Mouse (Mus musculus) C2C12 (cell line): Measurements from ENCODE around the gene Kcnj2.

Source experiments
- CEBPB ChIP-seq: IDR thresholded peaks from one replicate; pipeline ENCODE4 v1.6.1; 2011; ENCODE audit warnings: low read depth, mild to moderate bottlenecking, control low read depth, moderate library complexity
- CTCF ChIP-seq: IDR thresholded peaks from one replicate; pipeline ENCODE4 v1.5.1; 2011; ENCODE audit not compliant: control insufficient read depth, insufficient read depth, insufficient read length
- MAX ChIP-seq: IDR thresholded peaks from one replicate; pipeline ENCODE4 v1.6.1; 2011; ENCODE audit warnings: mild to moderate bottlenecking, control low read depth
- MYOD1 ChIP-seq: IDR thresholded peaks from one replicate; pipeline ENCODE4 v1.6.1; 2011; ENCODE audit warnings: low read depth; ENCODE audit not compliant: control insufficient read depth, insufficient read length
- MYOG ChIP-seq: IDR thresholded peaks from one replicate; pipeline ENCODE4 v1.6.1; 2011; ENCODE audit not compliant: control insufficient read depth, insufficient read length; ENCODE audit errors: extremely low read depth
- USF1 ChIP-seq: IDR thresholded peaks from one replicate; pipeline ENCODE4 v1.6.1; 2011; ENCODE audit warnings: low read depth, mild to moderate bottlenecking, control low read depth, moderate library complexity

DNA sequence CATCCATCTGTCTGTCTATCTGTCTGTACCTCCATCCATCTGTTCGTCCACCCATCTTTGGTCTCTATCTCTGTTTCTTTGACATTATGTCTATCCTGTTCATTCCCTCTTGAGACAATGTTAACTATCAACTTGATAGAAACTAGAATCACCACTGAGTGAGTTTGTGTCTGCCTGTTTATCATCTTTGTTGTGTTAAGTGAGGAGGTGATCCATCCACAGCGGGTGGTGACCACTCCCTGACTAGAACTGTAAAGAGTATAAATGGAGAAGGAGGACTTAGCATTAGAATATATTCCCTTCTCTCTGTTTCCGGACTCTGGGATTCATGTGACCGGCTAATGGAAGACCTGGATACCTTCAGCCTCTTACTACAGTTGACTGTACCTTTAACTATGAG, 22.7 kb upstream of the Kcnj2 start:
- TF ChIP-seq CTCF, result no peak
- no peak for TF ChIP-seq MAX
- no peak for TF ChIP-seq USF1
- no peak for TF ChIP-seq MYOG
- no peak for TF ChIP-seq CEBPB
- TF ChIP-seq MYOD1, result no peak
